Mouse (Mus musculus) brain, embryonic 14.5 days (tissue): ENCODE measurements at regions not wholly inside any gene's neighbourhood (a gene's known extent, or its start where the extent isn't known, plus 50 kb on each side); places are given as distances from the start of the nearest gene placed in this dataset.

Experiments used
- DNase-seq: peaks from one replicate; pipeline ENCODE4 v3.0.0-alpha.2; 2011; ENCODE audit warnings: low read depth
- CTCF ChIP-seq: fragments of 200-500 bp; IDR thresholded peaks from 2 replicates; pipeline ENCODE4 v1.5.1; 2012; ENCODE audit warnings: inconsistent platforms, mild to moderate bottlenecking, moderate library complexity, borderline replicate concordance; ENCODE audit not compliant: insufficient read depth, insufficient read length; ENCODE audit errors: extremely low read depth
- POLR2A ChIP-seq: fragments of 200-500 bp; IDR thresholded peaks from 2 replicates; pipeline ENCODE4 v1.6.1; 2012; ENCODE audit warnings: mild to moderate bottlenecking, inconsistent platforms, borderline replicate concordance; ENCODE audit not compliant: poor library complexity, insufficient read depth, insufficient read length, severe bottlenecking; ENCODE audit errors: extremely low read depth

GRCm38 (mm10) chr17:74948476-74948875 lies 56.9 kb upstream of the Ltbp1 start:
- no peak for DNase-seq
- no peak for TF ChIP-seq CTCF
- TF ChIP-seq POLR2A, result no peak

GRCm38 (mm10) chr17:74950316-74950715 lies 55.1 kb upstream of the Ltbp1 start:
- DNase-seq, result no peak
- TF ChIP-seq POLR2A (no peak), CTCF (no peak)

- DNase-seq, result no peak
- TF ChIP-seq POLR2A (no peak), CTCF (no peak)
Measured at GRCm38 (mm10) chr17:74954988-74955387, 50.4 kb upstream of the Ltbp1 start.
